Mouse (Mus musculus) hindbrain, embryonic 15.5 days (tissue): ENCODE data around the gene Akap2. TPM values are rescaled to one million over a fixed set of nuclear protein-coding genes. Genes with fewer than 3 reads are reported as not detected.

Experiments
- ATAC-seq: fragments of 200-750 bp; cut with Nextera tagmentation; 2 replicates; pipeline ENCODE4 v1.8.0; 2017; ENCODE audit warnings: low read depth, moderate number of reproducible peaks, moderate TSS enrichment; ENCODE audit not compliant: low FRiP score
- H3K27ac ChIP-seq: fragments of 300-500 bp; sonication (generic); replicated peaks from 2 replicates; pipeline ENCODE4 v1.5.1; 2015; ENCODE audit warnings: mild to moderate bottlenecking, inconsistent platforms
- H3K27me3 ChIP-seq: fragments of 300-500 bp; sonication (generic); 2 replicates; pipeline ENCODE4 v1.6.1; 2015; ENCODE audit warnings: control low read depth, inconsistent platforms
- H3K36me3 ChIP-seq: fragments of 300-500 bp; sonication (generic); 2 replicates; pipeline ENCODE4 v1.6.1; 2015; ENCODE audit warnings: control low read depth, inconsistent platforms
- H3K4me1 ChIP-seq: fragments of 300-500 bp; sonication (generic); replicated peaks from 2 replicates; pipeline ENCODE4 v1.6.1; 2015; ENCODE audit warnings: control low read depth, inconsistent platforms
- H3K4me2 ChIP-seq: fragments of 300-500 bp; sonication (generic); 2 replicates; pipeline ENCODE4 v1.6.1; 2015; ENCODE audit warnings: moderate library complexity, mild to moderate bottlenecking, inconsistent platforms
- H3K4me3 ChIP-seq: fragments of 300-500 bp; sonication (generic); 2 replicates; pipeline ENCODE4 v1.5.1; 2015; ENCODE audit warnings: mild to moderate bottlenecking, inconsistent platforms
- H3K9ac ChIP-seq: fragments of 300-500 bp; sonication (generic); 2 replicates; pipeline ENCODE4 v1.6.1; 2015; ENCODE audit warnings: inconsistent platforms
- H3K9me3 ChIP-seq: fragments of 300-500 bp; sonication (generic); 2 replicates; pipeline ENCODE4 v1.6.1; 2016; ENCODE audit warnings: control low read depth, inconsistent platforms
- WGBS: fragments of 180-500 bp; shearing (Covaris S2); methylation state at CpG from one replicate; pipeline ENCODE4 v1.1.7; 2015; 5-methylcytosine and 5-hydroxymethylcytosine counted together
- polyA plus RNA-seq: library from polyadenylated mRNA; unstranded; fragments of >200 nt; fragmentation: Nextera tagmentation; extraction: Ambion mirVana; gene quantifications from 2 replicates; pipeline ENCODE4 v1.2.1, GENCODE M21; 2015

Akap2 gene
- polyA plus RNA-seq, 1 experiment from 2014 or later: 11.4 TPM

DNA sequence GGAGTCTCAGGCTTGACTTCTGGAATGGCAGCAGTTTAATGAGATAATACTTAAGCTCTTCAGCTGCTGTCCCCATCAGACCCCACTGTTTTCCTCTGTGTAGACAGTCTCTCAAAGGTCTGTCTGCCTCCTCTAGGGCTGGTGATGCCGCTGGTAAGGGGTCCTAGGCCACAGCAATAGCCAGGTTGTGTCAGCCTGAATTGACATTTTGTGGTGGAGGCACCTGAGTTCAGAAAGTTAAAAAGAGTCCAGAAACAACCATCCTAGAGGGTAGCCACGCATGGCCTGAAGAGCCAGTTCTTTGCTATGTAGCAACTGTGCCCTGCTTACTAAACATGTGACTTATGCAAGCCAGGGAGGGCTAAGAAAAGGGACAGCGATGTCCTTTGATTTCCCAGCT, 130.2 kb downstream of the Akap2 start:
- Histone ChIP-seq H3K4me2 (peak overlapping the region; percentile 42), H3K9me3 (no peaks in the 10 kb centered on the region), H3K36me3 (no peaks in the 10 kb centered on the region), H3K4me3 (no peak overlapping the region), H3K27ac (peak overlapping the region; percentile 71), H3K4me1 (peaks cover 35% of the 10 kb centered on the region), H3K27me3 (0 out of 2 replicates have a peak, but pooled peaks cover 2% of the 10 kb centered on the region), H3K9ac (no peak overlapping the region)
- WGBS: 85% methylated on average over 3 of the region's 3 CpGs
- no peak for ATAC-seq

DNA sequence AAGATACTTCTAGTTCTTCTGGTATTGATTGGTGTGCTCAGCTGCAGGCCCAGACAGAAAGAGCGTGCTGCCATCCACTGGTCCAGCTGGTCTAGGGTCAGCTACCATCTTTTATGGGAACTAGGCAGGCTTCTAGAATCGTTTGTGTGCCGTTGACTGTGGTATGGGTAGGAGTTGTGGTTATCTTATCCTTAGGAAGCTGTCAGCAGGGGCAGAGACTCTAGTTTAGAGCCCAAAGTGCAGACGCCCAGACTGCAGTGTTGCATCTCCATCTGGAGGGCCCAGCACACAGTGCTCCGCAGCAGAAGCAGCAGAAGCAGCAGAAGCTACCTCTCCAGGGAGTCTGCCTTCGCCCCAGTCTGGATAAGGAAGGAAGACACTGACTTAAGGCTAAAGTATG, 132.0 kb downstream of the Akap2 start:
- Histone ChIP-seq H3K27me3 (no peaks in the 10 kb centered on the region), H3K4me3 (no peak overlapping the region), H3K27ac (no peak overlapping the region), H3K36me3 (no peaks in the 10 kb centered on the region), H3K4me2 (no peak overlapping the region), H3K9ac (no peak overlapping the region), H3K9me3 (no peaks in the 10 kb centered on the region), H3K4me1 (peaks cover 37% of the 10 kb centered on the region)
- 84% methylated on average over 6 of the region's 6 CpGs for WGBS
- no peak for ATAC-seq

DNA sequence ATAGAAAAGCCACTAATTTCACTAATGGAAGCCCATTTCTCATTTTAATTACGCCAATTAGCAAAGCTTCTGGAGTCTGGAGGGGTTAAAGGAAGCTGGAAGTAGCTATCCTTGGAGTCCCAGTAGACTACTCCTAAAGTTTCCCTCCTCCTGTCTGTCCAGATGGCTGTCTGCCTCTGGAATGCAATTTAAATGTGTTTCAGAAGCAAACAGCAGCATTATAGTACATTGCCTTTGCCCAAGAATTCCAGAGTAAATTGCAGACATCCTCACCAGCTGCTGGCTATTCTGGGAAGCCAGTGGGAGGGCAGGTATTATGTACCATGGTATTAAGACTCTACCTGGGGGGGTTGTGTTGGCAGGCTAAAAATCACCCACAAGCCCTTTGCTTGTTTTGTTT, 134.3 kb downstream of the Akap2 start:
- peaks cover 16% of the 10 kb centered on the region for H3K36me3 ChIP-seq
- WGBS: 73% methylated on average over 1 of the region's 1 CpGs
- H3K4me2 ChIP-seq: no peak overlapping the region
- H3K27me3 ChIP-seq: no peaks in the 10 kb centered on the region
- no peak for ATAC-seq
- H3K9me3 ChIP-seq: no peaks in the 10 kb centered on the region
- no peak overlapping the region for H3K4me3 ChIP-seq
- H3K9ac ChIP-seq: no peak overlapping the region
- H3K4me1 ChIP-seq: peaks cover 23% of the 10 kb centered on the region
- no peak overlapping the region for H3K27ac ChIP-seq

DNA sequence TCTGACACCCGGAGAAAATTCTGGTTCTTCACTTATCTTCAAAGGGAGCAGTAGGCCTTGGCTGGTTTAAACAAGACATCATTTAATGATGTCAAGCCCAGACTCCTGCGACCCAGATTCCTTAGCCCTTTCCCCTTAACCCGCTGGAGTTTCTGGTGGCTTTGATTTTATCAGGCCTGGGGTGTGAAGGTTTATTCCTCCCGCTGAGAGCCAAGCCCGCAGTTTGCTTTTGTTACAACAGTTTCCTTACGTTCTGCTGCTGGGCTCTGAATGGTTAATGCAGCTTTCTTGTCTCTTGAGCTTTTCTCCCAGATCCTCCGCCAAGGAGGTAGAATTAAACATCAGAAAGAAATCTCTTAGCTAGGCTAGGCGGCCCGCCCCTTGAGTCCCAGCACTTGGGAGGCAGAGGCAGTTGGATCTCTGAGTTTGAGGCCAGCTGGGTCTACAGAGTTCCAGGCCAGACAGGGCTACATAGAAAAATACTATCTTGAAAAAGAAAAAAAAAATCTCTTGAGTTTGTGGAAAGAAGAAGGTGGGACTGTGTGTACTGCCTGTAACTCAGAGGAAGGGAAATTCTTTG, 135.1 kb downstream of the Akap2 start:
- WGBS: 41% methylated on average over 9 of the region's 9 CpGs
- Histone ChIP-seq H3K4me1 (peaks cover 15% of the 10 kb centered on the region), H3K4me2 (no peak overlapping the region), H3K4me3 (no peak overlapping the region), H3K36me3 (peaks cover 21% of the 10 kb centered on the region), H3K9me3 (no peaks in the 10 kb centered on the region), H3K27ac (no peak overlapping the region), H3K27me3 (no peaks in the 10 kb centered on the region), H3K9ac (no peak overlapping the region)
- ATAC-seq: no peak

DNA sequence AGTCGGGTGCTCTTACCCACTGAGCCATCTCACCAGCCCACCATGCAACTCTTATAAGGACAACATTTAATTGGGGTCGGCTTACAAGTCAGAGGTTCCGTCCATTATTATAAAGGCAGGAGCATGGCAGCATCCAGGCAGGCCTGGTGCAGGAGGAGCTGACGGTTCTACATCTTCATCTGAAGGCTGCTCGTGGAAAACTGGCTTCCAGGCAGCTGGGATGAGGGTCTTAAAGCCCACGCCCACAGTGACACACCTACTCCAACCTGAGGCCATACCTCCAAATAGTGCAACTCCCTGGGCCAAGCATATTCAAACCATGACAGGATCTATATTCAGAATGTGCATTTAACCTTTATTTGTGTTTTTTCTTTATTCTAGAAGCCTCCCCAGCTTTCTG, 136.7 kb downstream of the Akap2 start:
- H3K4me2 ChIP-seq: no peak overlapping the region
- no peaks in the 10 kb centered on the region for H3K9me3 ChIP-seq
- WGBS: 90% methylated on average over 6 of the region's 6 CpGs
- peaks cover 21% of the 10 kb centered on the region for H3K36me3 ChIP-seq
- no peak overlapping the region for H3K27ac ChIP-seq
- no peak for ATAC-seq
- H3K4me3 ChIP-seq: no peak overlapping the region
- H3K27me3 ChIP-seq: no peaks in the 10 kb centered on the region
- no peak overlapping the region for H3K9ac ChIP-seq
- H3K4me1 ChIP-seq: peaks cover 12% of the 10 kb centered on the region

DNA sequence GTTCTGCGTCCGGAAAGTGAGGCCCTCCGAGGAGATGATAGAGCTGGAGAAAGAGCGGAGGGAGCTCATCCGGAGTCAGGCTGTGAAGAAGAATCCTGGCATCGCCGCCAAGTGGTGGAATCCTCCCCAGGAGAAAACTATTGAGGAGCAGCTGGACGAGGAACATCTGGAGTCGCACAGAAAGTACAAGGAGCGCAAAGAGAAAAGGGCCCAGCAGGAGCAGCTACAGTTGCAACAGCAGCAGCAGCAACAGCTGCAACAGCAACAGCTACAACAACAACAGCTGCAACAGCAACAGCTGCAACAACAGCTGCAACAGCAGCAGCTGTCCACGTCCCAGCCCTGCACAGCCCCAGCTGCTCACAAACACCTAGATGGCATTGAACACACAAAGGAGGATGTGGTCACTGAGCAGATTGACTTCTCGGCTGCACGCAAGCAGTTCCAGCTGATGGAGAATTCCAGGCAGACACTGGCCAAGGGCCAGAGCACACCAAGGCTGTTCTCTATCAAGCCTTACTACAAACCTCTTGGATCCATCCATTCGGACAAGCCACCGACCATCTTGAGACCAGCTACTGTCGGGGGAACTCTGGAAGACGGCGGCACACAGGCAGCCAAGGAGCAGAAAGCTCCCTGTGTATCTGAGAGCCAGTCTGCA, 138.0 kb downstream of the Akap2 start:
- H3K9me3 ChIP-seq: no peaks in the 10 kb centered on the region
- no peak overlapping the region for H3K27ac ChIP-seq
- no peak overlapping the region for H3K9ac ChIP-seq
- WGBS: 89% methylated on average over 18 of the region's 18 CpGs
- H3K4me3 ChIP-seq: no peak overlapping the region
- no peak overlapping the region for H3K4me2 ChIP-seq
- H3K4me1 ChIP-seq: peaks cover 12% of the 10 kb centered on the region
- ATAC-seq: no peak
- H3K27me3 ChIP-seq: no peaks in the 10 kb centered on the region
- peaks cover 21% of the 10 kb centered on the region for H3K36me3 ChIP-seq

DNA sequence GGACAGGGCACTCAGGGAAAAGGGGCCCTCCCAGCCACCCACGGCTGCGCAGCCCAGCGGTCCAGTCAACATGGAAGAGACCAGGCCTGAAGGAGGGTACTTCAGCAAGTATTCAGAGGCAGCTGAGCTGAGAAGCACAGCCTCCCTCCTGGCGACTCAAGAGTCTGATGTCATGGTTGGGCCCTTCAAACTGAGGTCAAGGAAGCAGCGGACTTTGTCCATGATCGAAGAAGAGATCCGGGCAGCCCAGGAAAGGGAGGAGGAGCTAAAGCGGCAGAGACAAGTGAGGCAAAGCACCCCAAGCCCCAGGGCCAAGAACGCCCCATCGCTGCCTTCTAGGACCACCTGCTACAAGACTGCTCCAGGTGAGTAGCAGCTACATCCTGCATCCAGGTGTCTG, 139.2 kb downstream of the Akap2 start:
- WGBS: 96% methylated on average over 10 of the region's 10 CpGs
- H3K4me3 ChIP-seq: no peak overlapping the region
- no peaks in the 10 kb centered on the region for H3K9me3 ChIP-seq
- no peaks in the 10 kb centered on the region for H3K27me3 ChIP-seq
- H3K4me1 ChIP-seq: peaks cover 7% of the 10 kb centered on the region; the same call in 1 of the 2 replicates
- H3K36me3 ChIP-seq: peaks cover 21% of the 10 kb centered on the region
- no peak for ATAC-seq
- no peak overlapping the region for H3K4me2 ChIP-seq
- H3K9ac ChIP-seq: no peak overlapping the region
- no peak overlapping the region for H3K27ac ChIP-seq

DNA sequence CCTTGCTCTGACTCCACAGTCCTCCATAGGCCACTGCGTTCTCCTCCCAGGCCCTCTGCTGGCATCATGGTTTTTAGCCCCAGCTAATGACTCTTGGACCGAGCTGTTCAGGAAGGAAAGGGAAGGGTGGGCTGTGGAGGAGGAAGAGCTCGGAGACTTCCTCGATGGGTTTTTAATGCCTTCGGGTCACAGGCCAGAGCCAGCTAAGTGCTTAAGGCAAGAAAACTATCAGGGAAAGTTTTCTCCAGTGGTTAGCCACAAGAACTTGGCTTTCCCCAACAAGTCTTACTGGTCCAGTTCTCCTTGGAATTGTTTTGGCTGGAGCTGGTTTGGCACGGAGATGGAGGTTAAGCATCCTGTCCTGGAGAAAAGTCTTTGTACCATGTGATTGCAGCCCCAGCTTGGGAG, 142.8 kb downstream of the Akap2 start:
- no peak overlapping the region for H3K4me3 ChIP-seq
- H3K27me3 ChIP-seq: no peaks in the 10 kb centered on the region
- H3K9ac ChIP-seq: no peak overlapping the region
- 90% methylated on average over 6 of the region's 6 CpGs for WGBS
- ATAC-seq: no peak
- no peaks in the 10 kb centered on the region; the same call in 1 of the 2 replicates for H3K4me1 ChIP-seq
- H3K4me2 ChIP-seq: no peak overlapping the region
- no peaks in the 10 kb centered on the region for H3K9me3 ChIP-seq
- peaks cover 18% of the 10 kb centered on the region for H3K36me3 ChIP-seq
- no peak overlapping the region for H3K27ac ChIP-seq

DNA sequence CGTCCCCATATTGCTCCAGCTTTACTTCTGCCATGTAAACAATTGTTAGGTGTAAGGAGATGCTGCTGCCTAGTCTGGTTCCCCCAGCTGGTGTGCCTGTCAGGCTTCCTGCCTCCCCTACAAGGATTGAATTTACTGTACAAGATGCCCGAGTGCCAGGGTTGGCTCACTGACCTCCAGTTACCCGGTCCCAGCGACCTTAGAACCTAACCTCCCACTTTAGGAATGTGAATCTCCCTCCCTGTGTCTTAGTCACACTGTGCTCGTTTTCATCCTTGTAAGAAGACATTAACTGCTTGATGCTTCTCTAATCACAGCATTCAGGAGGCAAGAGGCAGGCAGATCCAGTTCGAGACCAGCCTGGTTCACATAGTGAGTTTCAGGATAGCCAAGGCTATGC, 143.7 kb downstream of the Akap2 start:
- ATAC-seq: no peak
- no peaks in the 10 kb centered on the region; the same call in 1 of the 2 replicates for H3K4me1 ChIP-seq
- peaks cover 10% of the 10 kb centered on the region; the same call in 1 of the 2 replicates for H3K36me3 ChIP-seq
- no peak overlapping the region for H3K4me2 ChIP-seq
- no peaks in the 10 kb centered on the region for H3K9me3 ChIP-seq
- 79% methylated on average over 6 of the region's 6 CpGs for WGBS
- no peak overlapping the region for H3K9ac ChIP-seq
- no peaks in the 10 kb centered on the region for H3K27me3 ChIP-seq
- no peak overlapping the region for H3K4me3 ChIP-seq
- no peak overlapping the region for H3K27ac ChIP-seq

DNA sequence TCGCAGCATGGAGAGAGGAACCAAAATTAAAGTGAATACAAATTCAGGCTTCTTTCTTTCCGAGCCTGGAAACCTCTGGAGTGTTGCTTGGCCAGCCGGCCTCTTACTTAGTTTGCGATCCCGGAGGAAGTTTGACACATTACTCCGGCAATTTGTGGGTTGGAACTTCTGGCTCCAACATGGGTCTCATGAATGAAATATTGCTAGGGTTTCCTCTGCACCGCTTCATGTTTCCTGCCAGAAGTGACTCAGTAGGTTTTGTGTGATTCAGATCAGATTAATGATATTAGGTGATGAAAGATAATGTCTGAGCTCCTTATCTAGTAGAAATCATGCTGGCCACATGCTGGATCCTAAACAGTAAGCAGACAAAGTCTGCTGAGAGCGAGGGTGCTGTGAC, 144.4 kb downstream of the Akap2 start:
- 85% methylated on average over 8 of the region's 8 CpGs for WGBS
- H3K4me2 ChIP-seq: no peak overlapping the region

DNA sequence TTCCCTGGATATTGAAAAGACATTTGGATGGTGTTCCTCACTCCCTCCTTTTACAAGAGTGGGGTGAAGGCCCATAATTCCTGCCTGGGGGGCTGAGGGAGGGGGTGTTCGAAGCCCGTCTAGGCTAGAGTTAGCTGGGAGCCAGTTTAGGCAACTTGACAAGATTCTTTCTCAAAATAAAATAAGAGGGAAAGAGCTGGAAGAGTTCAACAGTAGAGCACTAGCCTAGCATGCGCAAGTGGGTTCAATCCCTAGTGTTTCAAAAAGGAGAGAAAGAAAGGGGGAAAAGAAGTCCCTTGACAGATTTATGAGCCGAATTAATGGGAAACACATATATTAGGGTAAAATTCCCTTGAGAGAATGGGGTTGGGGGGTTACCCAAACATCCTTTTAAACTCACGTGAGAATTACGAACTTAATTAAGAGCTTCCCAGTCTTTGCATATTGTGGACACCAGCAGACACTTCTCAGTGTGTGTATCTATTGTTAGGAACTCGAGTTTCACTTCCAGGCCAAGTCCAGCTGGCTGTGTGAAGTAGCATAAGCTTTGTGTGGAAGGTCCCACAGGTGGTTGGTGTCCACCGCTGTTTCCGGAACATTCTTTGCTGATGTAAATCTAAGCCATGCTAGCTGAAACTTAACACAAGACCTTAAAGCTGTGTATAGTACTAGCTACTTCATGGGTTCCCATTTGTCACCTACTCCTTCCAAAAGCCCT, 145.0 kb downstream of the Akap2 start:
- Histone ChIP-seq H3K36me3 (no peaks in the 10 kb centered on the region), H3K4me1 (peaks cover 10% of the 10 kb centered on the region; the same call in 1 of the 2 replicates), H3K9me3 (no peaks in the 10 kb centered on the region), H3K27me3 (no peaks in the 10 kb centered on the region), H3K27ac (no peak overlapping the region), H3K4me3 (no peak overlapping the region), H3K9ac (no peak overlapping the region), H3K4me2 (no peak overlapping the region)
- ATAC-seq: no peak
- WGBS: 77% methylated on average over 9 of the region's 9 CpGs

More for the DNA sequence above, 144.4 kb downstream of the Akap2 start:
- Histone ChIP-seq H3K4me3 (no peak overlapping the region), H3K27me3 (no peaks in the 10 kb centered on the region), H3K36me3 (peaks cover 3% of the 10 kb centered on the region; the same call in 1 of the 2 replicates), H3K9me3 (no peaks in the 10 kb centered on the region), H3K27ac (no peak overlapping the region), H3K4me1 (peaks cover 5% of the 10 kb centered on the region; the same call in 1 of the 2 replicates), H3K9ac (no peak overlapping the region)
- ATAC-seq: no peak

DNA sequence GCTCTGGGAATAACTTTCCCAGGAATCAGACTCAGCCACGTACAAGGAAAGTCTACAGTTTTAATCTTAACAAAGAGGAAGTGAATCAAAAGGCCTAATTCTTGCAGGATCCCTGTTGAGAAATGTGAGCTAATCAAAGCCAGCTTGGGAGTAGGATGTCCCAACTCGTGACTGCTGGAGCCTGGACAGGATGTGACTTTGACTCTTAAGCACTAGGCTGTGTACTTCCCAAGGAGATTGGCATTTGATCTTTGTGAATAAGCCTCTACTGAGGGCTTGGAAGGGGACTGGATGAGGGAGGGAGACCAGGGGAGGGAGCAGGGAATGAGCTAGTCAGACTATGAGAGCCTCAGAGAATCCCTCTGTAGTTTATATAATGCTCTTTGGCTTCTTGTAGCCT, 148.6 kb downstream of the Akap2 start:
- no peaks in the 10 kb centered on the region for H3K36me3 ChIP-seq
- H3K27ac ChIP-seq: no peak overlapping the region
- no peak overlapping the region for H3K4me3 ChIP-seq
- H3K4me2 ChIP-seq: no peak overlapping the region
- no peaks in the 10 kb centered on the region for H3K9me3 ChIP-seq
- 41% methylated on average over 2 of the region's 2 CpGs for WGBS
- peaks cover 12% of the 10 kb centered on the region; the same call in 1 of the 2 replicates for H3K4me1 ChIP-seq
- no peaks in the 10 kb centered on the region for H3K27me3 ChIP-seq
- no peak for ATAC-seq
- H3K9ac ChIP-seq: no peak overlapping the region
